Mouse (Mus musculus) cortical plate, adult 2 months (tissue): ENCODE measurements around the gene Mrtfa. TPM values are rescaled to one million over a fixed set of nuclear protein-coding genes. Genes with fewer than 3 reads are reported as not detected.

ENCODE experiments used
- H3K27ac ChIP-seq: fragments of 200-500 bp; 2 replicates; pipeline ENCODE4 v1.5.1; 2012; ENCODE audit warnings: low read length, control low read depth, inconsistent platforms; ENCODE audit not compliant: insufficient read depth
- H3K4me1 ChIP-seq: fragments of 200-500 bp; 2 replicates; pipeline ENCODE4 v1.6.1; 2011; ENCODE audit warnings: low read length; ENCODE audit not compliant: control insufficient read depth, insufficient read depth
- H3K4me3 ChIP-seq: fragments of 200-500 bp; 2 replicates; pipeline ENCODE4 v1.5.1; 2011; ENCODE audit warnings: mild to moderate bottlenecking, low read length, control low read depth; ENCODE audit not compliant: insufficient read depth
- CTCF ChIP-seq: fragments of 200-500 bp; IDR thresholded peaks from 2 replicates; pipeline ENCODE4 v1.5.1; 2011; ENCODE audit warnings: mild to moderate bottlenecking, control low read depth, low read length; ENCODE audit not compliant: insufficient read depth; ENCODE audit errors: extremely low read depth
- POLR2A ChIP-seq: fragments of 200-500 bp; IDR thresholded peaks from 2 replicates; pipeline ENCODE4 v1.6.1; 2011; ENCODE audit warnings: mild to moderate bottlenecking, low read length, control low read depth; ENCODE audit not compliant: insufficient read depth; ENCODE audit errors: extremely low read depth
- polyA plus RNA-seq: library from polyadenylated mRNA; depleted of rRNA; stranded (reverse); fragments of >200 nt; gene quantifications from 2 replicates; pipeline ENCODE4 v1.2.3, GENCODE M21; 2012

The Mrtfa gene
- polyA plus RNA-seq, 1 experiment, result 30.9 TPM

DNA sequence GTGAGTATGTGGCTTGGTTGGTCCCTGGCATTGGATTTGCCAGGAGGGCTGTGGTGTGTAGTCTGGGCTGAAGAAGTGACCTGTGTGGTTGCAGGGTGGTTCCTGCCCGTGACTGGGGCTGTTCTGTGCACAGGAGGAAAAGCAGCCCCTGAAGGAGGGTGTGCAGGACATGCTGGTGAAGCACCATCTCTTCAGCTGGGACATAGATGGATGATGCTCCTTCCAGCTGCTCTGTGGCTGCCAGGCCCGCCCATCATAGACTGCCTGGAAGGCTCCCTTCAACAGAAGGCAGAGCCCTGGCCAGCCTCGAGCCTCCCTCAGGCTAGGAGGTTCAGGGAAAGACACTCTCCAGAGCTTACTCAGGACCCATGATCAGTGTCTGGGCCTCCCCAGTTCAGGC is 179.0 kb downstream of the Mrtfa start:
- peaks cover 10% of the 10 kb centered on the region for H3K4me1 ChIP-seq
- TF ChIP-seq CTCF (no peak), POLR2A (no peak)
- H3K4me3 ChIP-seq, result no peak overlapping the region
- no peak overlapping the region for H3K27ac ChIP-seq

DNA sequence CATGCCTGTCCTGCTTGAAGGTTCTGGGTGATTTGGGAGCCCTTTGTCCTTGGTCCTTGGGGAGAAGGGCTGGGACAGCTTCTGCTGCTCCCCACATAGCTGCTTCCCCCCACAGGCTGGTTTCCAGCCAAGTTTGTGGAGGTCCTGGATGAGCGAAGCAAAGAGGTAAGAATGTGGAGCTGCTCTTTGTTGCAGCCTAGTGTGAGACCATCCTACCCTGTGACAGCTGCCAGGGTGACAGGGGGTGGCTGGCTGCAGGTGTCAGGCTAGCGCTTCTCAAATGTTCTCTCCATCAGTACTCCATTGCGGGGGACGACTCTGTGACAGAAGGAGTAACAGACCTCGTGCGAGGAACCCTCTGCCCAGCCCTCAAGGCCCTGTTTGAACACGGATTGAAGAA is 180.4 kb downstream of the Mrtfa start:
- H3K4me1 ChIP-seq, result peaks cover 5% of the 10 kb centered on the region

DNA sequence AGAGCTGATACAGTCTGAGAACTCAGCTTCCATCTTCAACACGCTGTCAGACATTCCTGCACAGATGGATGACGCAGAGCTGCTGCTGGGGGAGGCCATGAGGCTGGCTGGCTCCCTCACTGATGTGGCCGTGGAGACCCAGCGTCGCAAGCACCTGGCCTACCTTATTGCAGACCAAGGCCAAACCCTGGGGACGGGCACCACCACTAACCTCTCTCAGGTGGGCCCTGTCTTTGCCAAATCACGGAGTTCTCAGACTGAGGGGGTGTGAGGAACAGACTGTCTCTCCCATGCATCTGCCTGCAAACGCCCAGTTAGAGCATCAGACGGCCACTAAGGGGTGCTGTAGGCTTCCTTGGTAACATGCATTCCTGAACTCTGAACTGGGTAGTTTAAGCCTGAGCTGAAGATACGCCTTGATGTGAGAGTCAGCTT is 181.9 kb downstream of the Mrtfa start:
- no peak overlapping the region for H3K27ac ChIP-seq
- H3K4me3 ChIP-seq, result no peak overlapping the region
- TF ChIP-seq CTCF (peak; percentile 58), POLR2A (no peak)
- peaks cover 2% of the 10 kb centered on the region for H3K4me1 ChIP-seq

More for the DNA sequence above, 180.4 kb downstream of the Mrtfa start:
- Histone ChIP-seq H3K4me3 (no peak overlapping the region), H3K27ac (peak overlapping the region; percentile 19; the same call in 1 of the 2 replicates)
- TF ChIP-seq CTCF (no peak), POLR2A (no peak)

DNA sequence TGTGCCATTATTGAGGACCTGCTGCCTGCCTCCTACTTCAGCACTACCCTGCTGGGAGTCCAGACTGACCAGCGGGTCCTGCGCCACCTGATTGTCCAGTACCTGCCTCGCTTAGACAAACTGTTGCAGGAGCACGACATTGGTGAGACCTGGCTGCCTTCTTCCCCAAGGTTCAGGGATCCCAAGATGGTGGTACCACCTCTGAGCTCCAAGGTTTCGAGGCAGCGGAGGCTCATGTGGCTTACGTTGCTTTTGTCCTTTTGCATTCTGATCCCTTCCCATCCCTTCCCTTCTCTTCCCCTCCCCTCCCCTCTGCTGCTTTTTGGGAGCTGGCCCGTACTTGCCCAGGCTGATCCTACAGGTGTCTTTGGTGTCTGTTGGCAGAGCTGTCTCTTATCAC is 182.7 kb downstream of the Mrtfa start:
- TF ChIP-seq POLR2A (no peak), CTCF (no peak)
- H3K27ac ChIP-seq, result no peak overlapping the region

DNA sequence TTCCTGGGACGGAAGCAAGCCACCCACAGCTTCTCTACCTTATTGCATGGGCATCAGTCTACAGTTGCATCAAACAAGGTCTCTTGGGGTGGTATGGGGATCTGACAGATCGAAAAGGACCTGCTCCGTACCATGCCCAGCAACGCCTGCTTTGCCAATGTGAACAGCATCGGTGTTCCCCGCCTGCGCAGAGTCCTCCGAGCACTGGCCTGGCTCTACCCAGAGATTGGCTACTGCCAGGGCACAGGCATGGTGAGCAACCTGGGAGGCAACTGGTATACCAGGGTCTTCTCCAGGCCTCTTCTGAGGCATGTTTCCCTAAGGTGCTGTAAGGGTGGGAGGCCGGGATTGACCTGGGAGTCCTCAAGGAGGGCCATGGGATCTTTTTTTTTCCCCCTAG is 183.2 kb downstream of the Mrtfa start:
- no peak for TF ChIP-seq CTCF
- TF ChIP-seq POLR2A, result no peak
- no peak overlapping the region for H3K27ac ChIP-seq
- H3K4me1 ChIP-seq, result peaks cover 2% of the 10 kb centered on the region
- H3K4me3 ChIP-seq, result no peak overlapping the region

More for the DNA sequence above, 182.7 kb downstream of the Mrtfa start:
- Histone ChIP-seq H3K4me3 (no peak overlapping the region), H3K4me1 (peaks cover 2% of the 10 kb centered on the region)

DNA sequence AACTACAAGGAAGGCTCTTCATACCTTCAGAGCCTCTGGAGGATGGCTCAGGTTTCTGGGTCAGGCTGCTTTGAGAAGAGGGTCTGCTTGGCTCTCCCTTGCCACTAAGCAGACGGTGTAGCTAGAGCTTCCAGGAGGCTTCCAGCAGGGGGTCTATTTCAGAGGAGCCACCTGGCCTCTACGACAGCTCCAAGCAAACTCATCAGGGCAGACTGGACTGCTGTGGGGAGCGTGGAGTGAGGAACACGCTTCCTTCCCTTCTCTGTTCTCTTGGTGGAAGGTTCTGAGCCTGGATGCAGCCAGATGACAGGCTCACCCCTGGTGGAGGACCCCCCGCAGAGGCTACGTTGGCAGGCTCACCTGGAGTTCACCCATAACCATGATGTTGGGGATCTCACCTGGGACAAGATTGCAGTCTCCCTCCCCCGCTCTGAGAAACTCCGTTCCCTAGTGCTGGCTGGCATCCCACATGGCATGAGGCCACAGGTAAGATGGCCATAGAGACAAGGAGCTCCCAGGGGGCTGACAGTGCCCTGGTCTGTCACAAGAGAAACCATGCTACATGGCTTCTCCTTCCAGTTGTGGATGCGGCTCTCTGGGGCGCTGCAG is 184.3 kb downstream of the Mrtfa start:
- no peak for TF ChIP-seq POLR2A
- no peak for TF ChIP-seq CTCF
- H3K4me1 ChIP-seq, result peaks cover 2% of the 10 kb centered on the region
- H3K4me3 ChIP-seq, result no peak overlapping the region
- H3K27ac ChIP-seq, result no peak overlapping the region

DNA sequence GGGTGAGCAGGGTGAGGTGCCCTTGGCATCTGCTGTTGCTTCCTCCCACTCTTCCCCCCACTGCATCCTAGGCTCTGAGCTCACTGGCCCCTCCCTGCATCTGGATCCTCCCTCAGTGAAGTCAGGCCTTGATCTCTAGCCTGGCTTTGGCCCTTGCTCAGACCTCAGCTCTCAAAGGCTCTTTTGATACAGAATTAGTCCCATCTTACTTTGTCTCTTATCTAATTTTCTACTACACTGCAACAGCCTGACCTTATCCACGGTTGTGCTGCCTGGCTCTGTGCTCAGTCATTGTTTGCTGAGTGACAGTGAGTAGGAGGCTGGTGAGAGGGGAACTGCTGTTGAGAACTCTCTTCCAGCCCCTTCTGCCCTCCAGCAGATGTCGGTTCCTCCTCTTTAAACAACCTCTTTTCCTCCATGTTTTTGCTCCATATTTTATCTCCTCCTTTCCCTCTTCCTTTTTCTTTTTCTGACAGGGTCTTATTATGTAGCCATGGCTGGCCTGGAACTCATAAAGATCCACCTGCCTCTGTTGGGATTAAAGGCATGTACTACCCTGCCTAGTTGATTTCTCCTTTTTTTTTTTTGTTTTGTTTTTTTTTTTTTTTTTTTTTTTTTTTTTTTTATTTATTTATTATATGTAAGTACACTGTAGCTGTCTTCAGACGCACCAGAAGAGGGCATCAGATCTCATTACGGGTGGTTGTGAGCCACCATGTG is 190.0 kb downstream of the Mrtfa start:
- Histone ChIP-seq H3K4me3 (no peak overlapping the region), H3K27ac (no peak overlapping the region), H3K4me1 (peaks cover 2% of the 10 kb centered on the region)
- no peak for TF ChIP-seq CTCF
- TF ChIP-seq POLR2A, result no peak

DNA sequence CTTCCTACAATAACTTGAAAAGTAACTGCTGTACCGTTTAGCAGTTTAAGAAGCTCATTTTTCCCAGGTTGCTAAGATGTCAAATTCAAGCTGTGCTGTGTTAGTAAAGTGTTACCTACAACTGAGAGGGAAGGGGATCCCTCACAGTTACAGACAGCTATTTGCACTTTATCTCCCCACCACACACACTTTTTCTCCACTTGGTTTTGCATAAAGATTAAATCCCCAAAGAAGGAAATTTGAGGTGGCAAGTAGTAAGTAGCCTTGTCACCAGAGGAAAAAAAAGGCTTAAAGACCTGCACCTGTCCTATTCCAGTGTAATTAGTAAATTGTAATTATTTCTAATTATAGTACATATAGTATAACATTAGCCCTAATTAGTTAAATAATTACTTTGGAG is 193.5 kb downstream of the Mrtfa start:
- no peak overlapping the region for H3K4me3 ChIP-seq
- no peak overlapping the region for H3K27ac ChIP-seq
- peaks cover 3% of the 10 kb centered on the region for H3K4me1 ChIP-seq
- TF ChIP-seq POLR2A (no peak), CTCF (no peak)

DNA sequence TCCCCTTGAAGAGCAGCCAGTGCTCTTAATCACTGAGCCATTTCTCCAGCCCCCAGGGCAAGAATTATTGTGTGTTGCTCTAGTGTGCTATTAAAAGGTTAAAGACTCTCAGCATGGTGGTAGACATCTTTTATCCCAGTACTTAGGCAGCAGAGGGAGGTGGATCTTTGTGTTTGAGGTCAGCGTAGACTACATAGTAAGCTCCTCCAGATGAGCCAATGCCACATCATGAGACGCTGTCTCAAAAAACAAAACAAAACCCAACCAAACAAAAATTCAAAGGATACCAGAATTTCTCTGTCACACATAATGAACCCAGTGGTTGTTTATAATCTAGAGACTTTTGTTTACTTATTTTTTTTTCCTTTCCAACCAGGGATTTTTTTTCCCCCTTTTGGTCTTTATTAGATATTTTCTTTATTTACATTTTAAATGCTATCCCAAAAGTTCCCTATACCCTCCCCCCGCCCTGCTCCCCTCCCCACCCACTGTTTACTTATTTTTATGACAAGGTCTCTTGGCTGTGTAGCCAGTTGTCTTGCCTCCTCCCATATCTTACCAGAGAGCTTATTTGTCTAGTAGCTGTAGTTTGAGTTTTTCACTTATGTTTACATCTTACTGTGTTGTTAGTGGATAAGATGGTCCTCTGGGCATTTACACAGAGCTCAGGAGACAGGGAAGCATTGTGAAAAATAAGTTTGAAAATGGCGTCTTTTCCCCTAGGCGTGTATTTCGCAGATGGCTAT is 194.3 kb downstream of the Mrtfa start:
- no peak overlapping the region for H3K27ac ChIP-seq
- H3K4me1 ChIP-seq, result peaks cover 3% of the 10 kb centered on the region
- TF ChIP-seq CTCF (no peak), POLR2A (no peak)

More for the DNA sequence above, 194.3 kb downstream of the Mrtfa start:
- no peak overlapping the region for H3K4me3 ChIP-seq
